Mouse (Mus musculus) adrenal gland, adult 2 months (tissue): Measurements from ENCODE around the gene Stat3. TPM values are rescaled to one million over a fixed set of nuclear protein-coding genes. Genes with fewer than 3 reads are reported as not detected.
A peak's percentile ranks its signal among the peaks of the same experiment; 100 is the strongest.

ENCODE experiments used
- DNase-seq: peaks from one replicate; pipeline ENCODE4 v3.0.0; 2021
- polyA plus RNA-seq: library from polyadenylated mRNA; depleted of rRNA; stranded (reverse); fragments of >200 nt; gene quantifications from 2 replicates; pipeline ENCODE4 v1.2.3, GENCODE M21; 2012
- total RNA-seq, 2 experiments: library from RNA; stranded (reverse); gene quantifications; 2 replicates each; pipeline ENCODE4 v1.2.3; 2021

The Stat3 gene
- total and polyA plus RNA-seq, 3 experiments = 54.9 to 79.4 (median 76.6) TPM

- DNase-seq = no peak
These were observed 14.9 kb downstream of the Stat3 start for GRCm38 (mm10) chr11:100924386-100924919.

- DNase-seq = no peak
These were observed 18.3 kb downstream of the Stat3 start for GRCm38 (mm10) chr11:100920887-100921624.

- DNase-seq = no peak
These were observed 21.3 kb downstream of the Stat3 start for GRCm38 (mm10) chr11:100918007-100918406.

GRCm38 (mm10) chr11:100916432-100916971 is 22.8 kb downstream of the Stat3 start:
- DNase-seq = no peak

- DNase-seq = no peak
These were observed 24.3 kb downstream of the Stat3 start for GRCm38 (mm10) chr11:100915063-100915462.

- no peak for DNase-seq
These were observed 24.9 kb downstream of the Stat3 start for GRCm38 (mm10) chr11:100914415-100914814.

GRCm38 (mm10) chr11:100912401-100913155 is 26.8 kb downstream of the Stat3 start:
- DNase-seq = no peak

GRCm38 (mm10) chr11:100908567-100908966 is 30.8 kb downstream of the Stat3 start:
- no peak for DNase-seq

- no peak for DNase-seq
These were observed 31.2 kb downstream of the Stat3 start for GRCm38 (mm10) chr11:100908112-100908511.

- no peak for DNase-seq
These were observed 32.5 kb downstream of the Stat3 start for GRCm38 (mm10) chr11:100906885-100907284.

GRCm38 (mm10) chr11:100905929-100906328 is 33.4 kb downstream of the Stat3 start:
- no peak for DNase-seq

GRCm38 (mm10) chr11:100904580-100905351 is 34.6 kb downstream of the Stat3 start:
- no peak for DNase-seq

- no peak for DNase-seq
These were observed 40.7 kb downstream of the Stat3 start for GRCm38 (mm10) chr11:100898441-100899199.

GRCm38 (mm10) chr11:100897294-100898231 is 41.8 kb downstream of the Stat3 start:
- DNase-seq = no peak

GRCm38 (mm10) chr11:100896078-100896477 is 43.3 kb downstream of the Stat3 start:
- no peak for DNase-seq

GRCm38 (mm10) chr11:100894146-100894918 is 45.0 kb downstream of the Stat3 start:
- no peak for DNase-seq

- peak; percentile 90 for DNase-seq
These were observed 45.9 kb downstream of the Stat3 start for GRCm38 (mm10) chr11:100893482-100893881.

GRCm38 (mm10) chr11:100892435-100892834 is 46.9 kb downstream of the Stat3 start:
- DNase-seq = peak; percentile 66
